Mouse (Mus musculus) natural killer cell, adult 2 months (primary cell): ENCODE results near the gene Lrpap1.
A peak's percentile ranks its signal among the peaks of the same experiment; 100 is the strongest.

Source experiments
- DNase-seq, 2 experiments: peaks; one replicate each; pipeline ENCODE4 v3.0.0; 2022; ENCODE audit warnings: low spot score in 2 of 2

The Lrpap1 gene

DNA sequence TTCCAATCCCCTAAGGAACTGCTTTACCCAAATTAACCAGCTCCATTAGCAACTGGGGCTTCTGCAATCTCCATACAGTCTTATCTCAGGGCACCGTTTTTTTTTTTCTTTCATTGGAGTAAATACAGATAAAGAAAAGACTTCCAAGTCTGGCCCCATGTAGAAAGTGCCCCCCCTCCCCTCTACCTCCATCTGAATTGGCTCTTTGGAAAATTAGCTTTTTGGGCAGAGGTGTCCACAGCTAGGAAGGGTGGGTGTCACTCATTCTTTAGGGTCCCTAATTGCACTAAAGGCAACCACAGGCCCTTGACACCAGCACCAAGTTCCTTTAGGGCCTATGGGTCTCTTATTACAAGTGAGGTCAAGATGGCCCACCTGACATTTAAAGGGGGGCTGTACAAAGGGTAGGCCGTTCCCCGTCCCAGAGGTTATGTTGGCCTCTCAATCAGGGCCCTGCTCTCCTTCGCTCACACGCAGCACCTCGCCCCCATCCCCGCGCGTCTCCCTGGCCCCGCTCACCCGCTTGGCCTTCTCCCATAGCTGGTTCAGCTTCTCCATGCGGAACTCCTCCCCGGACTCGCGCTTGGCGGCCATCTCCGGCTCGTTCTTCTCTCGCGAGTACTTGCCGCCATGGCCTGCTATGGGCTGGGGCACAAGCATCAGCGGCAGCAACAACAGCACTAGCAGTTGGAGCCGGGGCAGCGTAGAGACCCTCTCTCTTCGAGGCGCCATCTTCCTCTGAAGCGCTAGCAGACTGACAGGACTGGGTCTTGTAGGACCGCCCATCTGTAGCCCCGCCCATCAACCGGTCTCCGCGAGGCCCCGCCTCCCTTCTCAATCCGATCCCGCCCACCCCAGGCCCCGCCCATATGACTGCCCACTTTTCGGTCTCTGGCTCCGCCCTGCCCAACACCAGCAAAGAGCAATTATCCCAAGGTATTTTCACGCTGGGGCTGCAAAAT lies at the start of gene Lrpap1:
TSS of gene Lrpap1 (minus strand) at position 807 of the 962 bp plus-strand sequence.
- peak; percentile 81 to 85 for DNase-seq

DNA sequence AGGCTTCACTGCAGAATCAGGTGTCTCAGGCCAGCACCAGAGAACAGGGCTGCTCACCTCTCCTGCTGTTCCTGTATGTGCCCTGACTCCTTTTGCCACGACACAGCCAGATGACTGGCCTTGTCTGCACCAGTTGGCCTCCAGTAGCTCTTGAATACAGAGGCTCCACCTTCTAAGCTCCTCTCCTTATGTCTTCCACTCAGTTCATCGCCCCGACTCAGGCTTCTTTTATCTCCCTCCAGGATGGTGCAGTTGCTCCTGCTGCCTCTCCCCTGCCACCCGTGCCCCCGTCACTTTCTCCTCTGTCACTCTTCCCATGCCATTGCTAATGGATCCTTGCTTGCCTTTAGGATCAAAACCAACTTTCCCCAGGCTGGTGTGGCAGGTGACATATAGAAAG lies 44.4 kb upstream of the Lrpap1 start:
- no peak for DNase-seq

GRCm38 (mm10) chr5:35149526-35149925 lies 44.0 kb upstream of the Lrpap1 start:
- DNase-seq = no peak

GRCm38 (mm10) chr5:35147963-35148767 lies 42.6 kb upstream of the Lrpap1 start:
- DNase-seq = no peak

- DNase-seq = no peak
Observed at GRCm38 (mm10) chr5:35147155-35147962, 41.8 kb upstream of the Lrpap1 start.

- DNase-seq = no peak
Observed at GRCm38 (mm10) chr5:35146747-35147146, 41.2 kb upstream of the Lrpap1 start.

GRCm38 (mm10) chr5:35144716-35145115 lies 39.1 kb upstream of the Lrpap1 start:
- no peak for DNase-seq

DNA sequence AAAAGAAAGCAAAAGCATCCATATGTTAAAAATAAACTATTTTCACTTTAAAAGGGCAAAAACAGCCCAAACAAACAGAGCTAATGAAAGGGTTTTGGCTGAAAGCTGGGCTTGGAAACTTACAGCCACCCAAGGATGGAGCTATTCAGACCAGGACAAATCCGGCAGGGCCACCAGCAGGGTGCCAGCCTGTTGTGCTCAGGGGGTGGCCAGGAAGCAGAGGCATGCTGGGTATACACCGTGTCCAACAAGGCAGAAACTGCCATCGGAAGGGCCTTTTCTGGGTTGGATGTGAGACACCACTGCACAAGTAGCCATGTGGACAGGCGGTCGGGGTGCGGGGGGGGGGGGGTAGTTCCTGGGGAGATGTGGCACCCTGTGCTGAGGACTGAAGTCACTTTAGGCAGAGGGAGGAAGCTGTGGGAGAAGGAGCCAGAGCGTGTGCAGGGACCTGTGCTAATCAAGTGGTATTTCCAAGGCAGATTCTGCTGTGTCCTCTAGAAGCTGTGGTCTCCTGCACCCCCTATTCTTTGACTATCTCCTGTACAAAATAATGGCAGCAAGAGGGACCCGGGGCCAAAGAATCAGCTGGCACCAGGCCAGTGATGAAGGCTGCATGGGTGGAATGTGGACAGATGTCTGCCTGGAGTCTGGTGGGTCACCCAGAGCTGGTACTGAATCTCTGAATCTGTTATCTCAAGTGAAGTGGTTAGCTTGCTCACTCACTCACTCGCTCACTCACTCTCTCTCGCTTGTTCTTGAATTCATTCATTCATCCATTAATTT lies 38.1 kb upstream of the Lrpap1 start:
- DNase-seq = no peak

GRCm38 (mm10) chr5:35142910-35143309 lies 37.3 kb upstream of the Lrpap1 start:
- no peak for DNase-seq

DNA sequence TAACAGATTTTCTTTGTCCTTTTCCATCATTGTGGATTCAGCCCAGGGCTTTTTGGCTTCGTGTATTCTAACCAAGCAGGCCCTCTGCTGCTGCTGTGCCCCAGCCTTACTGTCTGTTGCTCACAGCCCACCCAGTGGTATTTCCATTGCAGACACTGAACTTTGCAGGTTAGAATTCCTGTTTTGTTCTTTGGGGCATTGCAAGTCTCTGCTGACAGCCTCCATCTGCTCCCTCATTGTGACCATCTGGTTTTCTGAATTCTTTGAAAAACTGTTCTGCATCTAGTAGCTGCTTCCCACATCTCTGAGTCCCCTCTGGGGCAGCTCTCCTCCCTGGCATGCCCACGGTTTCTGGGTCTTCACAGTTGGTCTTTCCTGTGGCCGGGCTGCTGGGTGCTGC lies 35.8 kb upstream of the Lrpap1 start:
- no peak for DNase-seq

- DNase-seq = no peak
Observed at GRCm38 (mm10) chr5:35138183-35138611, 32.6 kb upstream of the Lrpap1 start.

DNA sequence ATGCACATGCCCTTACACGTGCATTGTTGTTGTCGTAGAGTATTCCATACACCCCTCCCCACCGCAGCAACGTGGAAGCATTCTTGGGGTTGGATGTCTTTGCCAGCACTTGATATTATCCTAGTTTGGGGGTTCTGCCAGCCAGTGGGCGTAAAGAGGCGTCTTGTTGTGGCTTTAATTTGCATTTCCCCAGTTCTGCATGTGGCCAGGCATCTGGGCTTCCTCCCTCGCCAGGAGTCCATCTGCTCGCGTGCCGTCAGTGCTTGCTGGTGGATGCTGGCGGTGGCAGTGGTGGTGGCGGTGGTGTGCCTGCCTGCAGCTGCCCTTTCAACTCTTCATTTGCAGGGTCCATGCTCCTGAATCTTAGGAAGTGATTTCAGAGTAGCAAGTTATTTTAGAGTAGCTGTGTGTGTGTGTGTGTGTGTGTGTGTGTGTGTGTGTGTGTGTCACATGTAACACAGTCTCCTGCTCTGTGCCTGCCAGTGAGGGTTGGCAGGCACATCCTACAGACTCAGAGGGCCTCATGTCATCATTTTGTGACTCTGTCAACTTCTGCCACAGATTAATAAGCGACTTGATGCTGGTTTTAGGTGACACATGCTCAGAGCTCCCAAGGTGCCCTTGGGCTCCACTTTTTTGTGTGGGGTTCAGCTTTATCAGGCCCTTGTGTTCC lies 32.1 kb upstream of the Lrpap1 start:
- DNase-seq = no peak

DNA sequence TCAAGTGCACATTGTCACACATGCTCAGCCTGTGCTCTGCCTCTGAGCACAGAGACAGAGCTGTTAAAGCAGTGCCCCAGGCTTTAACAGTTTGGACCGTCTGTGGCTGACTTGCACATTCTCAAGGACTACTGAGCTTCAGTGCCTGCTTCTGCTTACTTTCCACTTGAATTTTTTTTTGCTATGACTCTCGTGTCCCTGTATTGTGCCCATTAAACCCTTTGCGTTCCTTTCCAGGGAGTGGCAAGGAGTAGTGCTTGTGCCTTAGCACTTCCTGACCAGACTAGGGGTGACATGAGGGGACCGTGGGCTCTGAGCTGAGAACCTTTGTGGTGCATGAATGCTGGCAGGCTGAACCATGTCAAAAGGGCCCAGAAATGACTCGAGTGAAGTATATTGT lies 30.3 kb upstream of the Lrpap1 start:
- DNase-seq = no peak

DNA sequence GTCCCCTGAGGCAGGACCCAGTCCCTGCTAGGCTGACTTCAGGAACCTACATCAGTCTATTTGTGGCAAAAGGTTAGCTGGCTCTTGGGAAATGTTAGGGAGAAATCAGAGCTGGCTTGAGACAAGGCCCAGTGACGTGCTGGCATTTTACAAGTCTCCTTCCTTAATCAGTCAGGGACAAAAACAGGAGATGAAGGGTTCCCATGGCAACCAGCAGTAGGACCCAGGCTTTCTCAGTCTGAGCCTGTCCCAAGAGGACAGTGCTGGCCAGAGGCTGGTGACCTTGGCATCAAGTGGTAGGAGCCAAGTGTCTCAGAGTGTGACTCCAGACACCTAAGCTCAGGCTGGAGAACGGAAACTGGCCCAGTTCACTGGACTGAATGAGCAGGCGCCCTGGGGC lies 28.7 kb upstream of the Lrpap1 start:
- no peak for DNase-seq

GRCm38 (mm10) chr5:35133468-35133867 lies 27.9 kb upstream of the Lrpap1 start:
- no peak for DNase-seq

DNA sequence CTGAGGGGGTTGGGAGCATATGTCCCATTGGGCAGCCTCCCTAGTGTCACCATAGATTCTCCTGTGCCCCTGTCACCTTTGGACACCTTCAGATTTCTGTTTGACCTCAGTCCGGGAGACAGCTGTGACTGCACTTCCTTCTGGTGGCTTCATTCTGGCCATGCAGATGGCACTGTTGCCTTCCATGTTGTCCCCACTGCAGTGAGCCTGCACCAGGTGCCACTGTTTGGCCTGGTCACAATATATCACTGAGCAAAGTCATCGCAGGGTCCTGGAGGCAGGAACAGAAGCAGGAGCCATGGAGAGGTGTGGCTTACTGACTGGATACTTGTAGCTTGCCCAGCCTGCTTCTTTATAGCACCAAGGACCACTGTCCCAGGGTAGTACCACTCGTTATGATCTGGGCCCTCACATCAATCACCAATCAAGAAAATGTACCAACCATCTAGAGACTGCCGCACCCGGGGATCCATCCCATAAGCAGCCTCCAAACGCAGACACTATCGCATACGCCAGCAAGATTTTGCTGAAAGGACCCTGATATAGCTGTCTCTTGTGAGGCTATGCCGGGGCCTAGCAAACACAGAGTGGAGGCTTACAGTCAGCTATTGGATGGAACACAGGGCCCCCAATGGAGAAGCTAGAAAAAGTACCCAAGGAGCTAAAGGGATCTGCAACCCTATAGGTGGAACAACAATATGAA lies 26.9 kb upstream of the Lrpap1 start:
- no peak for DNase-seq

- peak; percentile 36 to 61 for DNase-seq
Observed at GRCm38 (mm10) chr5:35131773-35132172, 26.2 kb upstream of the Lrpap1 start.

DNA sequence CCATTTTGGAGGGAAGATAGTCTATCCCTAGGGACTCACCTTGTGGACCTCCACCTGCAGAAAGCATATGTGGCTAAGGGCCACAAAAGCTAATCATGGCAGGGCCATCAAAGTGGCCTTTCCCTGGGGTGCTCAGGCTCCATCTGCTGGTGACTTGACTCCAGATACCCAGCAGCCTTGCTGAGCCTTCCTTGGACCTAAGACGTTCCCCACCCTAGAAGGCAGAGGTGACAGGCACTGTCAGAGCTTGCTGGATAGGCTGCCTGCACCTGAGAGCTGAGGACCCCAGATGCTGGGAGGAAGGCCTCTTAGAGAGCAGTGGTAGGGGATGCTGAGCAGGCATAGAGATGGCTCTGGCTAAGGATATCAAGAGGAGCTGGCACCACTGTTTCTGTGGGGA lies 25.7 kb upstream of the Lrpap1 start:
- no peak for DNase-seq

GRCm38 (mm10) chr5:35129767-35130191 lies 24.2 kb upstream of the Lrpap1 start:
- no peak for DNase-seq

DNA sequence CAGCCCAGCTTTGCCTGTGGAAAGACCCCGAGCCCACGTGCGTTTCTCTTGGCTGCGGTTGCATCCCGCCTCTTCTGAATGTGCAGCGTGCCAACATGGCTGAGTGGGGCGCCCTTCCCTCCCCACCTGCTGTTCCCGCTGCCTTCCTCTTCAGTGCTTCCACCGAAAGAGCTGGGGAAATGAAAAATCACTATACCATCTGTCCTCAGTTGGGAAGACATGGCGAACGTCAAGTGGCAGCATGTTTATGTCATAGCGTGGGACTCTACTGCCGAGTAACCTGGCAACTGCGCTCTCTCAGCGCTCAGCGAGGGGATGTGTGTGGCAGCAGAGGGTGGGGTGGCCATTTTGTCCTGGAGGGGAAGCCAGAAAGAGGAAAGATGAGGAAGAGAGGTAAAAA lies 23.6 kb upstream of the Lrpap1 start:
- no peak for DNase-seq
